Mouse (Mus musculus) liver, adult 2 months (tissue): ENCODE results near the gene Larp1. TPM values are rescaled to one million over a fixed set of nuclear protein-coding genes. Genes with fewer than 3 reads are reported as not detected.

Source experiments
- DNase-seq: peaks from one replicate; pipeline ENCODE4 v3.0.0-alpha.2; 2011; ENCODE audit warnings: low read depth, low spot score; ENCODE audit errors: extremely low read depth
- H3K27ac ChIP-seq: fragments of 200-500 bp; replicated peaks from 2 replicates; pipeline ENCODE4 v1.5.1; 2012; ENCODE audit warnings: low read depth, mild to moderate bottlenecking, control low read depth, inconsistent platforms, low read length; ENCODE audit not compliant: insufficient read depth
- H3K27me3 ChIP-seq: fragments of 200-500 bp; 2 replicates; pipeline ENCODE4 v1.6.1; 2012; ENCODE audit warnings: mild to moderate bottlenecking, moderate library complexity, low read length, inconsistent platforms; ENCODE audit not compliant: control insufficient read depth, insufficient read depth
- H3K36me3 ChIP-seq: fragments of 200-500 bp; 2 replicates; pipeline ENCODE4 v1.6.1; 2012; ENCODE audit warnings: low read length, inconsistent platforms; ENCODE audit not compliant: control insufficient read depth, insufficient read depth
- H3K4me1 ChIP-seq: fragments of 200-500 bp; 2 replicates; pipeline ENCODE4 v1.6.1; 2011; ENCODE audit warnings: low read length; ENCODE audit not compliant: control insufficient read depth, insufficient read depth
- H3K4me3 ChIP-seq: fragments of 200-500 bp; 2 replicates; pipeline ENCODE4 v1.5.1; 2011; ENCODE audit warnings: low read depth, mild to moderate bottlenecking, control low read depth, low read length, moderate library complexity; ENCODE audit not compliant: insufficient read depth
- H3K79me2 ChIP-seq: fragments of 200-500 bp; 2 replicates; pipeline ENCODE4 v1.6.1; 2012; ENCODE audit warnings: inconsistent platforms, mild to moderate bottlenecking, low read length, moderate library complexity; ENCODE audit not compliant: control insufficient read depth, insufficient read depth
- H3K9ac ChIP-seq: fragments of 200-500 bp; 2 replicates; pipeline ENCODE4 v1.6.1; 2012; ENCODE audit warnings: low read depth, mild to moderate bottlenecking, control low read depth, inconsistent platforms, low read length
- CTCF ChIP-seq: fragments of 200-500 bp; IDR thresholded peaks from 2 replicates; pipeline ENCODE4 v1.5.1; 2011; ENCODE audit warnings: low read depth, low read length, control low read depth
- POLR2A ChIP-seq: fragments of 200-500 bp; IDR thresholded peaks from 2 replicates; pipeline ENCODE4 v1.6.1; 2011; ENCODE audit warnings: low read length, control low read depth; ENCODE audit not compliant: insufficient read depth; ENCODE audit errors: extremely low read depth
- WGBS: fragments of 180-500 bp; shearing (Covaris S2); methylation state at CpG from one replicate; pipeline ENCODE4 v1.1.7; 2018; 5-methylcytosine and 5-hydroxymethylcytosine counted together
- polyA plus RNA-seq: library from polyadenylated mRNA; depleted of rRNA; stranded (reverse); fragments of >200 nt; gene quantifications from 2 replicates; pipeline ENCODE4 v1.2.3, GENCODE M21; 2012
- total RNA-seq: library from RNA; depleted of rRNA; stranded (reverse); fragments of >200 nt; gene quantifications from 2 replicates; pipeline ENCODE4 v1.2.3, GENCODE M21; 2014

Gene Larp1
- total and polyA plus RNA-seq, 2 experiments, result 19.7 to 39.8 TPM

DNA sequence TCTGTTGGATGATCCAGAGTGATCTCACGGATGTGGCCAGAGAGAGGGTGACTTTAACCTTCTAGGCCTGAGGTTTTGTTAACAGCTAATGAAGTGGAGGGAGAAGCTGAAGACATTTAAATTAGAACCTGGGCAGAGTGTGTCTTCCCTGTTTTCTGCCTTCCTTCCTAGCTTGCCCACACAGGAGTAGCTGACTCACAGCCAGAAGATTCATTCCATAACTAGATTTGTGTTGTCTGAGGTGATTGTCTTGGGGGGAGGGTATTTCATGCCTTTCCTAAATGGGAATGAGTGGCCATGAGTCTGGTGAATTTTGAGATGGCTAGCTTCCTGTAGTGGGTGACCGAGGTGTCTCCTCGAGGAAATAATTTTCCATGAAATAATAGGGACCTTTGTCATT lies 7.5 kb downstream of the Larp1 start:
- Histone ChIP-seq H3K27ac (0 out of 2 replicates have a peak overlapping the region, but pooled peaks have one; percentile 14), H3K4me1 (peaks cover 65% of the 10 kb centered on the region)
- WGBS, result 24% methylated on average over 3 of the region's 3 CpGs

DNA sequence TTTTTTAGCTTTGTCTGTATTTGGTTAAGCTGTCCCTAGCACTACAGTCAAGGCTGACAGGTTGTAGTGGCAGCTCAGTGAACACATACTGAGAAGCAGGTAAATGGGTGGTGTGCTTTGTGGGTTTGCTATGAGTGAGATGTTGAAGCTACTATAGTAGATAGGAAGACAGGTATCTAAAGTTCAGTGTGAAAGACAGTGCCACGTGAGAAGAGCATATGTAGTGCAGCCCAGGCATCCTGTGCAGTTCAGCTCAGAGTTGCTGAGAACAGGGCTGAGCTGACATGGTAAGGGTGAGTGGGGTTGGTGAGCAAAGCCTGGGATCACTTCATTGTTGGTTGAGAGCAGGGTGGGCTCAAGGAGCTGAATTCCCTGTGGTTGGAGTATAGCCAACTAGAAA lies 8.6 kb downstream of the Larp1 start:
- DNase-seq, result no peak
- Histone ChIP-seq H3K36me3 (no peaks in the 10 kb centered on the region), H3K27me3 (no peaks in the 10 kb centered on the region), H3K4me1 (peaks cover 66% of the 10 kb centered on the region), H3K27ac (peak overlapping the region; percentile 0; the same call in 1 of the 2 replicates), H3K79me2 (peaks cover 76% of the 10 kb centered on the region), H3K9ac (no peak overlapping the region), H3K4me3 (no peak overlapping the region)
- TF ChIP-seq POLR2A, result no peak
- TF ChIP-seq CTCF, result no peak
- 14% methylated on average over 1 of the region's 1 CpGs for WGBS

More for the DNA sequence above, 7.5 kb downstream of the Larp1 start:
- DNase-seq, result no peak
- peaks cover 75% of the 10 kb centered on the region for H3K79me2 ChIP-seq
- H3K9ac ChIP-seq, result no peak overlapping the region
- H3K27me3 ChIP-seq, result no peaks in the 10 kb centered on the region
- TF ChIP-seq CTCF, result no peak
- no peak for TF ChIP-seq POLR2A
- no peak overlapping the region for H3K4me3 ChIP-seq
- H3K36me3 ChIP-seq, result no peaks in the 10 kb centered on the region

DNA sequence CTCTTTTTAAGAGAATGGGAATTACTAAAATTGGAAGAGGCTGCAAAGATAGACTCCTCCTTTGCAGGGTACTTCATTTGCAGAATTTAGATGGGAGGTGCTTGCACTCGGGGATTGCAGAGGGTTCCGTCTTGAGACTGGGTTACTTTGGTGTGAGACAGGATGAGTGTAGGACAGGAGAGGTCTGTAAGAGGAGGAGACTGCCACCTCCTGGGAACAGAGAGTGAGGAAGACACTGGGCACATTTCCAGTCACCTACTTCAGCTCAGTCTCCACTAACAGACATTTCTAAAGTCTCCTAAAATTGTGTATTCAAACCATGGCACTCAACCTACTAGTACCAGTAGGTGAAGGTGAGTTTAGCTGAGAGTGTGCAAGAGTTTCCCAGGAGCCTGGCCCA lies 9.4 kb downstream of the Larp1 start:
- H3K4me1 ChIP-seq, result peaks cover 66% of the 10 kb centered on the region
- no peaks in the 10 kb centered on the region for H3K27me3 ChIP-seq
- H3K36me3 ChIP-seq, result no peaks in the 10 kb centered on the region
- TF ChIP-seq POLR2A (no peak), CTCF (peak; percentile 61)
- no peak overlapping the region for H3K9ac ChIP-seq
- peaks cover 74% of the 10 kb centered on the region for H3K79me2 ChIP-seq
- WGBS, result 5% methylated on average over 2 of the region's 2 CpGs
- no peak overlapping the region for H3K4me3 ChIP-seq
- 0 out of 2 replicates have a peak overlapping the region, but pooled peaks have one; percentile 12 for H3K27ac ChIP-seq
- DNase-seq, result peak; percentile 66

DNA sequence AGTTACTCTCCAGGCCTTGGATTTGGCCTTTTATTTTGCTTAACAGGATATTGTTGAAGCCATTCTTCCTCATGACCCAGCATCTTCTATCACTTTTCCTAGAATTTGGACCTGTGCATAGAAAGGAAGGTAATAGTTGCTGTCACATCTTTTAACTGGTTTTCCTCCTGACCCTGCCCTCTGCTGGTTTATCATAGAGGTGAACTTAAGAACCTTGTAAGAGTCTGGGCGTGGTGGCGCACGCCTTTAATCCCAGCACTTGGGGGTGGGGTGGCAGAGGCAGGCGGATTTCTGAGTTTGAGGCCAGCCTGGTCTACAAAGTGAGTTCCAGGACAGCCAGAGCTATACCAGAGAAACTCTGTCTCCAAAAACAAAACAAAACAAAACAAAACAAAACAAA lies 9.8 kb downstream of the Larp1 start:
- DNase-seq, result no peak
- Histone ChIP-seq H3K4me3 (no peak overlapping the region), H3K27ac (0 out of 2 replicates have a peak overlapping the region, but pooled peaks have one; percentile 12), H3K27me3 (no peaks in the 10 kb centered on the region), H3K9ac (no peak overlapping the region), H3K36me3 (no peaks in the 10 kb centered on the region), H3K79me2 (peaks cover 71% of the 10 kb centered on the region), H3K4me1 (peaks cover 65% of the 10 kb centered on the region)
- WGBS, result 62% methylated on average over 4 of the region's 4 CpGs
- TF ChIP-seq CTCF (no peak), POLR2A (no peak)

DNA sequence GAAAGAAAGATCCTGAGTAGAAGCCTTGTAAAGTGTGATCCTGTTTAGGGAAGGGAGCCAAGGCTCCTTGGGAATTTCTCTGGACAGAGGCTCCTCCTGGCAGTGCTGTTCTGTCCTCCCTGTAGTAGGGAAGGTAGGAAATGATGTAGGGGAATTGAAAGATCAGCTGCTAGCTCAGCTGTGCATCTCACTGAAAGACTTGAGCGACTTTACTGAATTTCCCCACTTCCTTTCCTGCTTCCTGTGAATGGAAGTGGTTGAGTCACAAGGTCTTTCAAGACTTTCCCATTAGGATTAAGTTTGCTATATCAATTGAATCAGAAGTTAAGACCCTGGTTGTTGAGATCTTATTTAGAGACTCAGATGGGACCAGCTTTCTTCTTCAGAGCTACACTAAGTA lies 12.2 kb downstream of the Larp1 start:
- TF ChIP-seq POLR2A (no peak), CTCF (no peak)
- Histone ChIP-seq H3K9ac (peak overlapping the region; percentile 26; the same call in 1 of the 2 replicates), H3K36me3 (no peaks in the 10 kb centered on the region), H3K27ac (peak overlapping the region; percentile 12; the same call in 1 of the 2 replicates), H3K27me3 (no peaks in the 10 kb centered on the region), H3K4me3 (no peak overlapping the region), H3K79me2 (peaks cover 78% of the 10 kb centered on the region), H3K4me1 (peaks cover 74% of the 10 kb centered on the region)
- 3% methylated on average over 1 of the region's 1 CpGs for WGBS
- DNase-seq, result no peak

DNA sequence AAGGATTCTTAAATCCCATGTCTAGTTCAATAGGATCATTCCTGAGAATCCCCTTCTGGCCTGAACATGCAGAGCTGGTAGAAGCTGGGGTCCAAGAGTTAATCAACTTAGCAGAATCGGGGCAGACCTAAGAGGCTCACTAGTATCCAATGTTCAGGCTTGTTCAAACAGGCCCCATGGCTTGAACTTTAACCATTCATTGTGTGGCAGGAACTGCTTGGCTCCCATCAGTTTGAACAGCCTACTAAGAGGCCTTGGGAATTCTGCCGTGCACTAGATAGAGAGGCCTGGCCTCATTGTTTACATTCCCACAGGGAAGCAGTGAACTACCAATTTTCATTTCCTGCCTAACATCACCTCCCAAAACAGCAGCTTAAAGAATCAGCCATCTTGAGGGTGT lies 12.8 kb downstream of the Larp1 start:
- H3K9ac ChIP-seq, result peak overlapping the region; percentile 26; the same call in 1 of the 2 replicates

More for the DNA sequence above, 12.8 kb downstream of the Larp1 start:
- peaks cover 72% of the 10 kb centered on the region for H3K4me1 ChIP-seq
- no peak overlapping the region for H3K4me3 ChIP-seq
- no peaks in the 10 kb centered on the region for H3K36me3 ChIP-seq
- H3K79me2 ChIP-seq, result peaks cover 78% of the 10 kb centered on the region
- no peaks in the 10 kb centered on the region for H3K27me3 ChIP-seq
- WGBS, result 6% methylated on average over 2 of the region's 2 CpGs
- TF ChIP-seq POLR2A, result no peak
- no peak for TF ChIP-seq CTCF
- DNase-seq, result peak; percentile 88
- H3K27ac ChIP-seq, result peak overlapping the region; percentile 12; the same call in 1 of the 2 replicates
